Mouse (Mus musculus) stomach, embryonic 16.5 days (tissue): ENCODE measurements at regions not wholly inside any gene's neighbourhood (a gene's known extent, or its start where the extent isn't known, plus 50 kb on each side); places are given as distances from the start of the nearest gene placed in this dataset.

Experiments
- ATAC-seq: fragments of 200-750 bp; cut with Nextera tagmentation; 2 replicates; pipeline ENCODE4 v1.8.0; 2017; ENCODE audit warnings: moderate number of reproducible peaks, moderate TSS enrichment; ENCODE audit not compliant: insufficient read depth, low FRiP score
- H3K27ac ChIP-seq: fragments of 300-500 bp; sonication (generic); 2 replicates; pipeline ENCODE4 v1.5.1; 2014; ENCODE audit warnings: low read length
- H3K27me3 ChIP-seq: fragments of 300-500 bp; sonication (generic); 2 replicates; pipeline ENCODE4 v1.6.1; 2014; ENCODE audit warnings: low read length, control low read depth, mixed read lengths; ENCODE audit not compliant: control insufficient read depth, insufficient read depth
- H3K36me3 ChIP-seq: fragments of 300-500 bp; sonication (generic); 2 replicates; pipeline ENCODE4 v1.6.1; 2014; ENCODE audit warnings: low read length; ENCODE audit not compliant: control insufficient read depth, insufficient read depth
- H3K4me1 ChIP-seq: fragments of 300-500 bp; sonication (generic); 2 replicates; pipeline ENCODE4 v1.6.1; 2014; ENCODE audit warnings: low read length, control low read depth, mixed read lengths; ENCODE audit not compliant: control insufficient read depth, insufficient read depth
- H3K4me2 ChIP-seq: fragments of 300-500 bp; sonication (generic); 2 replicates; pipeline ENCODE4 v1.6.1; 2014; ENCODE audit warnings: low read depth, low read length, mixed read lengths
- H3K4me3 ChIP-seq: fragments of 300-500 bp; sonication (generic); replicated peaks from 2 replicates; pipeline ENCODE4 v1.5.1; 2014; ENCODE audit warnings: mild to moderate bottlenecking, low read length
- H3K9ac ChIP-seq: fragments of 300-500 bp; sonication (generic); 2 replicates; pipeline ENCODE4 v1.6.1; 2014; ENCODE audit warnings: low read length
- H3K9me3 ChIP-seq: fragments of 300-500 bp; sonication (generic); replicated peaks from 2 replicates; pipeline ENCODE4 v1.6.1; 2016; ENCODE audit warnings: low read length, control low read depth; ENCODE audit not compliant: control insufficient read depth
- WGBS: fragments of 180-500 bp; shearing (Covaris S2); extraction: QIAGEN DNeasy Blood & Tissue Kit; methylation state at CpG from one replicate; pipeline ENCODE4 v1.1.7; 2014; 5-methylcytosine and 5-hydroxymethylcytosine counted together

DNA sequence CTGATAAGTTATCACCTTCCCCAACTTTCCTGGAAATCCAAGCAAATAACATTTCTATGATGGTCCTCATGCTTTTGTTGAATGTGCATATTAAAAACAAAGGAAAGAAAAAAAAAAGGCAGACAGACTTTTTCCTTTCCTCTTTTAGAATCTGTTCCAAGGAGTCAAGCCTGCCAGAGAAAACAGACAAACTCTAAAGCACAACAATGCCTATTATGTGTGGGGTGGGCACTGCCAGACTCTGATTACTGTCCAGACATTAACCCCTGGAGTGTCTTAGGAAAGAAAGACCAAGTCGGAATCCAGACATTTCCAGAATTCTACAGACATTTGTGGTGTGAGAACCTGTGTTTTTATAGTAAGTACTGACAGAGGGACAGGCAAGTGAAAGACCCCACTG, 136.7 kb downstream of the Btg1 start:
- no peak overlapping the region for H3K4me2 ChIP-seq
- peaks cover 12% of the 10 kb centered on the region; the same call in 1 of the 2 replicates for H3K4me1 ChIP-seq
- H3K27ac ChIP-seq, result no peak overlapping the region
- no peak overlapping the region for H3K9ac ChIP-seq
- no peak for ATAC-seq
- H3K9me3 ChIP-seq, result no peaks in the 10 kb centered on the region
- 69% methylated on average over 1 of the region's 1 CpGs for WGBS
- no peaks in the 10 kb centered on the region for H3K36me3 ChIP-seq
- H3K27me3 ChIP-seq, result no peaks in the 10 kb centered on the region
- no peak overlapping the region for H3K4me3 ChIP-seq

DNA sequence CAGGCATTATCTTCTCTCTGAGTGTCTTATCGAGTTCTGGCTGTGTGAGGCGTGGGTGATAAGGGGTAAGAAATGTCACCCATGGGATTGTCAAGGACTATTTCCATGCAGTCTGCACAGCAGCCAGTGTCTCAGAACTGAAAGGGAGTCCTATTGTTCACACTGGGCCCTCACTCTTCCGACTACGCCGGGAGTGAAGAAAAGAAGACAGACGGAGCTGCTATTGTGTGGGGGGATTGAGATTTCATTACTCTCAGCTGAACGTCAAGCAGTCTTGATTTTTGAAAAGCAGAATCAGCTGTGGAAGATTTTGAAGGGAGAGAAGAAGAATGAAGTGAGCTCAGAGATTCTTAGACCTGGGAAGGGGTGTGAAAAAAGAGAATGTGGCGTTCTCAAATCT, 138.9 kb downstream of the Btg1 start:
- whole genome bisulfite sequencing, result 61% methylated on average over 8 of the region's 8 CpGs
- ATAC-seq, result no peak
- Histone ChIP-seq H3K27me3 (no peaks in the 10 kb centered on the region), H3K9ac (no peak overlapping the region), H3K4me2 (no peak overlapping the region), H3K27ac (no peak overlapping the region), H3K4me3 (no peak overlapping the region), H3K4me1 (peaks cover 12% of the 10 kb centered on the region; the same call in 1 of the 2 replicates), H3K9me3 (no peaks in the 10 kb centered on the region), H3K36me3 (no peaks in the 10 kb centered on the region)

DNA sequence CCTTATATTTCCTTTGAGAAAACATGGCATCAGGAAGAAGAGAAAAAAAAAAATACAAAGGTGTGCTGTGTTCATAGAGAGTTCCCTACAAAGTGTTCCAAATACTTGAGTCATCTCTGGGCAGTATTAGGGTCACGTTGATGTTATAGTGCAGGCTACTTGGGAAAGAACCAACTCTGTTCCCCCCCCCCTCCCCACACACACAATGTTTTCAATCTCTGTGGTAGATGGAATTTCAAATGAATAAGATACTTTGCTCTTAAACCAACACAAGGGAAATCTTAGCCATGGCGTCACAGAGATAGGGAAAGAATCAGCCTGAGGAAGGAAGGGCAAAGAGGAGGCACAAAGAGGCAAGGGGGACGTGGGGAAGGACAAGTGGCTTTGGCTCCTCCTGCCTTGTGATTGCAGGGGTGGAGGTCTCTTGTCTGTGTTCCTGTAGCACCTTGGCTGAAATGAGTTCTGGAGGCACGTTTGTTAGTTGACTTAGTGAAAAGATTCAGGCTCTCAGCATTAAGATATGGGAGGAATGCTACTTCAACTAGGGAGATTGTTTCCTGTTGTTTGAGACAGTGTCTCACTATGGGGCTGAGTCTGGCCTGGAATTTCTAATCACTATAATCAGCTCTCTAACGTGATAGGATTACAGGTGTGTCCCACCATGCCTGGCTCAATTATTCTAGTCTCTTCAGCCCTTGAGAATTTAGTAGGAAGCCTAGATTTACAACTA, 139.7 kb downstream of the Btg1 start:
- Histone ChIP-seq H3K4me2 (no peak overlapping the region), H3K9me3 (no peaks in the 10 kb centered on the region), H3K9ac (no peak overlapping the region), H3K4me3 (no peak overlapping the region), H3K27ac (no peak overlapping the region), H3K36me3 (no peaks in the 10 kb centered on the region), H3K27me3 (no peaks in the 10 kb centered on the region), H3K4me1 (0 out of 2 replicates have a peak, but pooled peaks cover 9% of the 10 kb centered on the region)
- ATAC-seq, result no peak
- 52% methylated on average over 5 of the region's 5 CpGs for WGBS

DNA sequence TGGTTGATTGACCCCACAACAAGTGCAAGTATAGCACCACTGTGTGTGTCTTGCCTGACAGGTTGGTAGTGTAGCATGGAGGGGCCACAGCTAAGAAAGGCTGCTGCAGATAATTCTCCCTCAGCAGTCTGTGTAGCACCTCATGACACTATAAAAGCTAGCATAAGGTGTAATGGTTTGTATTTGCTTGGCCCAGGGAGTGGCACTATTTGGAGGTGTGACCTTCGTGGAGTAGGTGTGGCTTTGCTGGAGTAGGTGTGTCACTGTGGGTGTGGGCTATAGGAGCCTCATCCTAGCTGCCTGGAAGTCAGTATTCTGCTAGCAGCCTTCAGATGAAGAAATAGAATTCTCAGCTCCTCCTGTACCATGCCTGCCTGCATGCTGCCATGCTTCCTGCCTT, 140.5 kb downstream of the Btg1 start:
- no peaks in the 10 kb centered on the region for H3K36me3 ChIP-seq
- no peak overlapping the region for H3K9ac ChIP-seq
- no peaks in the 10 kb centered on the region for H3K27me3 ChIP-seq
- no peak overlapping the region for H3K4me3 ChIP-seq
- H3K27ac ChIP-seq, result no peak overlapping the region
- H3K4me2 ChIP-seq, result no peak overlapping the region
- 0 out of 2 replicates have a peak, but pooled peaks have one; percentile 37 for ATAC-seq
- 71% methylated on average over 1 of the region's 1 CpGs for WGBS
- 0 out of 2 replicates have a peak, but pooled peaks cover 4% of the 10 kb centered on the region for H3K4me1 ChIP-seq
- no peaks in the 10 kb centered on the region for H3K9me3 ChIP-seq

DNA sequence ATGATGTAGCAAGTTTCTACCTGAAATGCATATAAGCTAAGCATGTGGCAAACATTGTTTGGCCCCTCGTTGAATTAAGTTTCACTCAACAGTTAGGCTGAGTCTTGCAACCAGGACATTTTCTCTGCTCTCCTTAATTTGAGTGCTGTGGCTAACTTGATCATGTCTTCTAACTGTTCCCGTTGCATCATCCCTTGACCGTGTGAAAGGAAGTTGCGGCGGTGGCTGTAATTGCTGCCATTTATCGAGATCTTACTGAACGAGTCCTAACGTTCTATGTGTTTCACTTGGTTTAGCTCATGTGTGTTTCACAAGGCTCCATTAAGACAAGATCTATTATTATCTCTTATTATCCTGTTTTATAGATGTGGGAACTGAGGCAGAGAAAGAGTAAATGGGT, 144.8 kb downstream of the Btg1 start:
- no peak overlapping the region for H3K27ac ChIP-seq

DNA sequence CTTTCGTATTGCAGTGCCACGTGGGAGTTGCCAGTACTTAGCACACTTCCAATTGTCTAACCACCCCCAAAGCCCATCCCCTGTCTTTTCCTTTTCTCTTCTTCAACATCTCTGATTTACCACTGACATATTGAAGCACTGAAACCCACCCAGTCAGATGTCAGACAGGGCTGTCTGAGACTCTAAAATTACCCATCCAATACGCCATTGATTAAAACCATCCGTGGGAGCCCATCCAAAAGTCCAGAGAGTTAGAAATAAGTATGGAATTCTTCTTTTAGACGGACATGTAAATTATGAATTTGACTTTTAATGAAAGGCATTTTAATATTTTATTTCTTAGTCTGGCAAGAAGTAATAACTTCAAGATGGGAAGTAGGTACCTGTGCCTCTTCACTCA, 148.8 kb downstream of the Btg1 start:
- H3K27me3 ChIP-seq, result no peaks in the 10 kb centered on the region
- no peaks in the 10 kb centered on the region for H3K9me3 ChIP-seq
- H3K4me2 ChIP-seq, result no peak overlapping the region
- no peaks in the 10 kb centered on the region for H3K36me3 ChIP-seq
- WGBS, result 83% methylated on average over 5 of the region's 5 CpGs
- no peak overlapping the region for H3K9ac ChIP-seq
- H3K27ac ChIP-seq, result no peak overlapping the region
- 0 out of 2 replicates have a peak, but pooled peaks cover 5% of the 10 kb centered on the region for H3K4me1 ChIP-seq
- H3K4me3 ChIP-seq, result no peak overlapping the region
- ATAC-seq, result no peak

More for the DNA sequence above, 144.8 kb downstream of the Btg1 start:
- no peaks in the 10 kb centered on the region for H3K27me3 ChIP-seq
- no peak overlapping the region for H3K4me2 ChIP-seq
- ATAC-seq, result no peak
- no peaks in the 10 kb centered on the region for H3K9me3 ChIP-seq
- H3K4me3 ChIP-seq, result no peak overlapping the region
- H3K36me3 ChIP-seq, result no peaks in the 10 kb centered on the region
- 89% methylated on average over 8 of the region's 8 CpGs for WGBS
- no peak overlapping the region for H3K9ac ChIP-seq
- 0 out of 2 replicates have a peak, but pooled peaks cover under 1% of the 10 kb centered on the region for H3K4me1 ChIP-seq

DNA sequence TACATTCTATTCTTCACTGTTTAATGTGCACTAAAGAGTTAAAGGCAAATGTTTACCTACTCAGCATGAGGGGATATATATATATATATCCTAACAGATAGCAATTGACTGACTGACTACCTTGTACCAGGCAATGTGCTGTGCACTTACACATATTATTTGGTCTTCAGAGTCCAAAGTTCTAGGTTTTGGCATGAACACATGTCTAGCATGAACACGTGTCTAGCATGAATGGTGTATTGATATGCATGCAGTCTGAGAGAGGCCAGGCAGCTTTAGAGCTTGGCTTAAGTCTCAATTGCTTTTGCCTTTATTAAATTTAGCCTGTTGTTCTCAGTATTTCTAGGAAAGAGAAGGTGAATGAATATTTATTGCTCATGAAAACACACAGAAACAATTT, 161.4 kb downstream of the Btg1 start:
- no peaks in the 10 kb centered on the region for H3K36me3 ChIP-seq
- no peak overlapping the region for H3K4me2 ChIP-seq
- H3K9me3 ChIP-seq, result no peaks in the 10 kb centered on the region
- no peak overlapping the region for H3K27ac ChIP-seq
- H3K4me3 ChIP-seq, result no peak overlapping the region
- no peaks in the 10 kb centered on the region for H3K4me1 ChIP-seq
- no peak overlapping the region for H3K9ac ChIP-seq
- H3K27me3 ChIP-seq, result no peaks in the 10 kb centered on the region
- 71% methylated on average over 1 of the region's 1 CpGs for WGBS
- no peak for ATAC-seq

DNA sequence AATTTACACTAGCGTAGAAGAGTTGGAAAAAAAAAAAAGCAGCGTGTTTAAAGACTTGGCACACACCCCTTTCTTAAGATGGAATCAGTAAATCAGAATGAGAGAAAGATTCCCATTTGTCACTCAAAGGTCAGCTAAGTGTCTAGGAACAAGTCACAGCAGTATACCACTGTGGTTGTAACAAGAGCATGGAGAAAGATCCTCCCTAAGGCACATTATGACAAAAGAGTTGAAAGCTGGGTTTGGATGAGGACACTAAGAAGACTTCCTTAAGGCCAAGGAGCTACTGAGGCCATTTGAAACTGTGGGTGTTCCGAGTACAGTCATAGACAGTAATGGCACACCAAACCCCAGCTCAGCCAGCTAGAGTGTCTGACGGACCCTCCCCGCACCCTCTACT, 167.2 kb downstream of the Btg1 start:
- no peak for ATAC-seq
- H3K4me1 ChIP-seq, result no peaks in the 10 kb centered on the region
- no peaks in the 10 kb centered on the region for H3K36me3 ChIP-seq
- H3K9ac ChIP-seq, result no peak overlapping the region
- WGBS, result 74% methylated on average over 5 of the region's 5 CpGs
- no peak overlapping the region for H3K4me2 ChIP-seq
- H3K27me3 ChIP-seq, result no peaks in the 10 kb centered on the region
- no peaks in the 10 kb centered on the region for H3K9me3 ChIP-seq
- no peak overlapping the region for H3K27ac ChIP-seq
- H3K4me3 ChIP-seq, result no peak overlapping the region

DNA sequence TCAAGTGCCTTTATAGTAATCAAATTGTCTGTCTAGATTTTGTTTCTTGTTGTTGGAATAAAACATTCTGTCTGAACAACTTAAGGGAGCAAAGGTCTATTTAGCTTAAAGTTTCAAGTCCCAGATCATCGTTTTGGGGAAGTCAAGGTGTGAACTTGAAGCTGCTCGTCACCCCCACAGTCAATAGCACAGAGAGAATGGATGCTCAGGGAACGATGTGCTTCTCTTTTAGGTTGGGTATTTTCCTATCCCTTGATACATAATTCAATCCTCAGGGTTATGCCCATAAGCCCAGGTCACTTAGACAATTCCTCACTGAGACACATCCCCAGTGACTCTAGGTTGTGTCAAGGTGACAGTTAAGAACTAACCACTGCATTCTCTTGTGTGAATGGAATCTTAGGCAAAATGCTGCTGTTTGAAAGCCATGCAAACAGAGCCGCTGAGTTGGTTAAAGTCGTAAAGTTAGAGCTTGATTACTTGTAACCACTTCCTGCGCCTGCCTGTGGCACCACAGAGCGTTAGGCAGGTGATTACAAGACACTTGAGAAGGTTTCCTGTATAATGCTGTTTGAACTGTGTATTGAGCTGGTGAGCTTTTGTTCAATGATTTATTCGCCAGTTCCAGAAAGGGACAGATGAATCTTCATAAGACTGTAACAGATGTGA, 170.2 kb downstream of the Btg1 start:
- H3K27ac ChIP-seq, result no peak overlapping the region
- H3K36me3 ChIP-seq, result no peaks in the 10 kb centered on the region
- H3K4me1 ChIP-seq, result no peaks in the 10 kb centered on the region
- no peak overlapping the region for H3K9ac ChIP-seq
- ATAC-seq, result no peak
- no peaks in the 10 kb centered on the region for H3K9me3 ChIP-seq
- no peak overlapping the region for H3K4me2 ChIP-seq
- no peaks in the 10 kb centered on the region for H3K27me3 ChIP-seq
- no peak overlapping the region for H3K4me3 ChIP-seq
- WGBS, result 66% methylated on average over 8 of the region's 8 CpGs
